Comparison of ENCODE assay signal across 11 mouse cellular contexts in genomic region chr5:142998171-142998570, GRCm38 (mm10). TPM values are rescaled to one million over a fixed set of nuclear protein-coding genes. Genes with fewer than 3 reads are reported as not detected.
DNase-seq lines count a peak whose midpoint lies in the region; ATAC-seq lines count a peak whose summit lies in the region.
"Had no signal": no experiment of that assay in that cellular context is flagged by ENCODE, and none has a peak within 500 bp of the region (broad histone marks: within the 10 kb centered on the region; RNA-seq: fewer than 3 reads in every experiment).

No protein-coding gene starts in this region.

- H3K9ac ChIP-seq in embryonic facial prominence, embryonic 12.5 days, result no peak overlapping the region
- H3K9ac ChIP-seq in hindbrain, embryonic 11.5 days (ENCODE audit: low read depth, low read length), result no peak overlapping the region
- H3K9ac ChIP-seq: hindbrain, embryonic 15.5 days had no signal

- no peak overlapping the region for H3K4me2 ChIP-seq in embryonic facial prominence, embryonic 12.5 days (replicated peaks)
- no peak overlapping the region for H3K4me2 ChIP-seq in hindbrain, embryonic 11.5 days (replicated peaks; ENCODE audit: low read depth, low read length)
- H3K4me2 ChIP-seq: hindbrain, embryonic 15.5 days had no signal

- H3K27ac ChIP-seq in embryonic facial prominence, embryonic 12.5 days, result peak overlapping the region; percentile 47; the same call in 1 of the 2 replicates
- H3K27ac ChIP-seq in hindbrain, embryonic 11.5 days (ENCODE audit: low read depth, low read length), result 0 out of 2 replicates have a peak overlapping the region, but pooled peaks have one; percentile 3
- peak overlapping the region; percentile 42 for H3K27ac ChIP-seq in limb, embryonic 10.5 days
- H3K27ac ChIP-seq: hindbrain, embryonic 15.5 days had no signal

- intact Hi-C loops in left cerebral cortex, postnatal 25 days (cut with DNase I), result no loop called here

- no peaks in the 10 kb centered on the region for H3K9me3 ChIP-seq in embryonic facial prominence, embryonic 12.5 days
- H3K9me3 ChIP-seq in hindbrain, embryonic 11.5 days (ENCODE audit: control insufficient read depth, low read length), result no peaks in the 10 kb centered on the region
- no peaks in the 10 kb centered on the region for H3K9me3 ChIP-seq in limb, embryonic 10.5 days (replicated peaks)
- H3K9me3 ChIP-seq: hindbrain, embryonic 15.5 days; megakaryocyte, embryonic 14.5 days had no signal

- H3K4me1 ChIP-seq in embryonic facial prominence, embryonic 12.5 days, result peaks cover 50% of the 10 kb centered on the region
- H3K4me1 ChIP-seq in hindbrain, embryonic 11.5 days (replicated peaks; ENCODE audit: control insufficient read depth, insufficient read depth, low read length), result 0 out of 2 replicates have a peak, but pooled peaks cover 2% of the 10 kb centered on the region
- H3K4me1 ChIP-seq in limb, embryonic 10.5 days, result peaks cover 57% of the 10 kb centered on the region

- peaks cover 18% of the 10 kb centered on the region for H3K36me3 ChIP-seq in embryonic facial prominence, embryonic 12.5 days
- H3K36me3 ChIP-seq in hindbrain, embryonic 11.5 days (ENCODE audit: control insufficient read depth, insufficient read depth, low read length), result no peaks in the 10 kb centered on the region
- peaks cover 41% of the 10 kb centered on the region for H3K36me3 ChIP-seq in limb, embryonic 10.5 days

- no peak overlapping the region for H3K4me3 ChIP-seq in embryonic facial prominence, embryonic 12.5 days
- no peak overlapping the region for H3K4me3 ChIP-seq in hindbrain, embryonic 11.5 days (ENCODE audit: low read depth, low read length)
- H3K4me3 ChIP-seq in limb, embryonic 10.5 days, result no peak overlapping the region
- H3K4me3 ChIP-seq: hindbrain, embryonic 15.5 days; megakaryocyte, embryonic 14.5 days had no signal

- peak; percentile 76 for DNase-seq in adrenal gland, adult 2 months
- DNase-seq in adrenal gland, postnatal 10 days, result no peak
- DNase-seq in hindbrain, embryonic 11.5 days (ENCODE audit: low spot score), result no peak
- no peak for DNase-seq in limb, embryonic 10.5 days (ENCODE audit: low spot score)
- no peak for DNase-seq in layer of hippocampus, adult 18-20 months (ENCODE audit: low spot score in 2 of 2)
- DNase-seq in thymus, postnatal 25 days, result no peak
- no peak for DNase-seq in left cerebral cortex, postnatal 25 days (ENCODE audit: low spot score in 2 of 2)
- DNase-seq: spleen, adult 18-20 months had no signal

- no peaks in the 10 kb centered on the region for H3K27me3 ChIP-seq in embryonic facial prominence, embryonic 12.5 days
- H3K27me3 ChIP-seq in hindbrain, embryonic 11.5 days (ENCODE audit: control insufficient read depth, insufficient read depth, low read length), result no peaks in the 10 kb centered on the region
- H3K27me3 ChIP-seq in limb, embryonic 10.5 days (ENCODE audit: low read depth, poor library complexity, severe bottlenecking), result no peaks in the 10 kb centered on the region
- H3K27me3 ChIP-seq: hindbrain, embryonic 15.5 days; megakaryocyte, embryonic 14.5 days had no signal

- WGBS in embryonic facial prominence, embryonic 12.5 days, result 42% methylated on average over 2 of the region's 2 CpGs
- 45% methylated on average over 2 of the region's 2 CpGs for WGBS in hindbrain, embryonic 11.5 days
- WGBS in limb, embryonic 10.5 days, result 46% methylated on average over 2 of the region's 2 CpGs

- ATAC-seq in embryonic facial prominence, embryonic 12.5 days (ENCODE audit: insufficient number of reproducible peaks, insufficient read depth, low FRiP score, low TSS enrichment), result no peak
- ATAC-seq in hindbrain, embryonic 11.5 days (ENCODE audit: low FRiP score), result no peak

RNA-seq across cellular contexts. Expression of gene Fscn1, which starts 38.0 kb away (rescaled TPM):
- 10 to 100 TPM; 24.6 to 42.9 TPM for total RNA-seq in adrenal gland, adult 2 months (2021)
- polyA plus RNA-seq in adrenal gland, adult 2 months (2012; rRNA removed), result 129 and 134 TPM in 2 replicates
- 100 to 1,000 TPM in 1 of 2 experiments, 10 to 100 TPM in 1; 85.6 to 125 TPM for total RNA-seq in adrenal gland, postnatal 10 days (2021)
- polyA plus RNA-seq in embryonic facial prominence, embryonic 12.5 days (2016; fragmentation: Nextera tagmentation; extraction: Ambion mirVana), result 506 and 520 TPM in 2 replicates
- polyA plus RNA-seq in hindbrain, embryonic 11.5 days (2014; fragmentation: Nextera tagmentation; extraction: Ambion mirVana), result 570 and 615 TPM in 2 replicates
- polyA plus RNA-seq in limb, embryonic 10.5 days (2016; fragmentation: Nextera tagmentation; extraction: Ambion mirVana), result 806 and 864 TPM in 2 replicates
- 100 to 1,000 TPM; 165 to 188 TPM for total RNA-seq in layer of hippocampus, adult 18-20 months (2021)
- 100 to 1,000 TPM; 384 to 450 TPM for total RNA-seq in left cerebral cortex, postnatal 25 days (2021)
